Mouse (Mus musculus): ENCODE results near the gene Awat2. TPM values are rescaled to one million over a fixed set of nuclear protein-coding genes. Genes with fewer than 3 reads are reported as not detected.
"Not testable (repeated sequence)": the region's sequence is repeated elsewhere in the genome, so short reads cannot be mapped to it uniquely, and the experiment has no call there.

The Awat2 gene
- polyA plus RNA-seq (2015; fragmentation: Nextera tagmentation; extraction: Ambion mirVana) = 0.15 and 0.17 TPM in 2 replicates

GRCm38 (mm10) chrX:100442617-100443016 is at the start of gene Awat2:
TSS of gene Awat2 (minus strand) at chrX:100442717.
- H3K36me3 ChIP-seq (ENCODE audit: control insufficient read depth, insufficient read depth); H3K4me3 ChIP-seq (ENCODE audit: low read length); H3K4me1 ChIP-seq (ENCODE audit: control insufficient read depth, insufficient read depth, low read length); ATAC-seq (replicated peaks; ENCODE audit: extremely low read depth, insufficient read depth, low FRiP score); H3K9me3 ChIP-seq (replicated peaks; ENCODE audit: control insufficient read depth, low read length); H3K27me3 ChIP-seq (ENCODE audit: control insufficient read depth, insufficient read depth, low read length); H3K27ac ChIP-seq (ENCODE audit: low read length); H3K4me2 ChIP-seq (ENCODE audit: low read depth, low read length); H3K9ac ChIP-seq (ENCODE audit: low read length): not testable (repeated sequence)
- WGBS = 64% methylated on average over 2 of the region's 2 CpGs

- H3K9me3 ChIP-seq (replicated peaks; ENCODE audit: control insufficient read depth, low read length) = no peaks in the 10 kb centered on the region
- no peaks in the 10 kb centered on the region for H3K27me3 ChIP-seq (ENCODE audit: control insufficient read depth, insufficient read depth, low read length)
- no peak overlapping the region for H3K4me2 ChIP-seq (ENCODE audit: low read depth, low read length)
- WGBS = 25% methylated on average over 3 of the region's 3 CpGs
- no peak overlapping the region for H3K27ac ChIP-seq (ENCODE audit: low read length)
- no peaks in the 10 kb centered on the region for H3K36me3 ChIP-seq (ENCODE audit: control insufficient read depth, insufficient read depth)
- ATAC-seq (replicated peaks; ENCODE audit: extremely low read depth, insufficient read depth, low FRiP score) = no peak
- H3K4me3 ChIP-seq (ENCODE audit: low read length) = no peak overlapping the region
- H3K9ac ChIP-seq (ENCODE audit: low read length) = no peak overlapping the region
- no peaks in the 10 kb centered on the region for H3K4me1 ChIP-seq (ENCODE audit: control insufficient read depth, insufficient read depth, low read length)
Observed at GRCm38 (mm10) chrX:100480317-100480716, 37.8 kb upstream of the Awat2 start.

GRCm38 (mm10) chrX:100475569-100476223 is 33.2 kb upstream of the Awat2 start:
- ATAC-seq (replicated peaks; ENCODE audit: extremely low read depth, insufficient read depth, low FRiP score) = no peak
- Histone ChIP-seq H3K4me1 (ENCODE audit: control insufficient read depth, insufficient read depth, low read length) (no peaks in the 10 kb centered on the region), H3K36me3 (ENCODE audit: control insufficient read depth, insufficient read depth) (no peaks in the 10 kb centered on the region), H3K4me3 (ENCODE audit: low read length) (no peak overlapping the region), H3K27me3 (ENCODE audit: control insufficient read depth, insufficient read depth, low read length) (no peaks in the 10 kb centered on the region; the same call in 1 of the 2 replicates), H3K9ac (ENCODE audit: low read length) (no peak overlapping the region), H3K27ac (ENCODE audit: low read length) (no peak overlapping the region), H3K9me3 (replicated peaks; ENCODE audit: control insufficient read depth, low read length) (no peaks in the 10 kb centered on the region), H3K4me2 (ENCODE audit: low read depth, low read length) (no peak overlapping the region)
- 59% methylated on average over 4 of the region's 4 CpGs for WGBS

- Histone ChIP-seq H3K4me2 (ENCODE audit: low read depth, low read length) (no peak overlapping the region), H3K4me1 (ENCODE audit: control insufficient read depth, insufficient read depth, low read length) (no peaks in the 10 kb centered on the region), H3K27ac (ENCODE audit: low read length) (no peak overlapping the region), H3K27me3 (ENCODE audit: control insufficient read depth, insufficient read depth, low read length) (no peaks in the 10 kb centered on the region; the same call in 1 of the 2 replicates), H3K9me3 (replicated peaks; ENCODE audit: control insufficient read depth, low read length) (no peaks in the 10 kb centered on the region), H3K4me3 (ENCODE audit: low read length) (no peak overlapping the region), H3K9ac (ENCODE audit: low read length) (no peak overlapping the region), H3K36me3 (ENCODE audit: control insufficient read depth, insufficient read depth) (no peaks in the 10 kb centered on the region)
- ATAC-seq (replicated peaks; ENCODE audit: extremely low read depth, insufficient read depth, low FRiP score) = no peak
- 77% methylated on average over 3 of the region's 3 CpGs for WGBS
Observed at GRCm38 (mm10) chrX:100471491-100471890, 29.0 kb upstream of the Awat2 start.

GRCm38 (mm10) chrX:100470126-100470525 is 27.6 kb upstream of the Awat2 start:
- ATAC-seq (replicated peaks; ENCODE audit: extremely low read depth, insufficient read depth, low FRiP score) = no peak
- 65% methylated on average over 3 of the region's 3 CpGs for WGBS
- H3K36me3 ChIP-seq (ENCODE audit: control insufficient read depth, insufficient read depth) = no peaks in the 10 kb centered on the region
- no peaks in the 10 kb centered on the region for H3K9me3 ChIP-seq (replicated peaks; ENCODE audit: control insufficient read depth, low read length)
- H3K27me3 ChIP-seq (ENCODE audit: control insufficient read depth, insufficient read depth, low read length) = no peaks in the 10 kb centered on the region; the same call in 1 of the 2 replicates
- H3K4me3 ChIP-seq (ENCODE audit: low read length) = no peak overlapping the region
- no peak overlapping the region for H3K27ac ChIP-seq (ENCODE audit: low read length)
- no peaks in the 10 kb centered on the region for H3K4me1 ChIP-seq (ENCODE audit: control insufficient read depth, insufficient read depth, low read length)
- no peak overlapping the region for H3K9ac ChIP-seq (ENCODE audit: low read length)
- H3K4me2 ChIP-seq (ENCODE audit: low read depth, low read length) = no peak overlapping the region

- H3K4me1 ChIP-seq (ENCODE audit: control insufficient read depth, insufficient read depth, low read length) = no peaks in the 10 kb centered on the region
- no peaks in the 10 kb centered on the region for H3K9me3 ChIP-seq (replicated peaks; ENCODE audit: control insufficient read depth, low read length)
- H3K36me3 ChIP-seq (ENCODE audit: control insufficient read depth, insufficient read depth) = no peaks in the 10 kb centered on the region
- H3K4me3 ChIP-seq (ENCODE audit: low read length) = no peak overlapping the region
- no peak overlapping the region for H3K9ac ChIP-seq (ENCODE audit: low read length)
- H3K27me3 ChIP-seq (ENCODE audit: control insufficient read depth, insufficient read depth, low read length) = no peaks in the 10 kb centered on the region
- WGBS = 38% methylated on average over 4 of the region's 4 CpGs
- no peak overlapping the region for H3K27ac ChIP-seq (ENCODE audit: low read length)
- no peak for ATAC-seq (replicated peaks; ENCODE audit: extremely low read depth, insufficient read depth, low FRiP score)
- H3K4me2 ChIP-seq (ENCODE audit: low read depth, low read length) = no peak overlapping the region
Observed at GRCm38 (mm10) chrX:100468047-100468446, 25.5 kb upstream of the Awat2 start.

GRCm38 (mm10) chrX:100443532-100443931 is 1.0 kb upstream of the Awat2 start:
- Histone ChIP-seq H3K9ac (ENCODE audit: low read length) (no peak overlapping the region), H3K9me3 (replicated peaks; ENCODE audit: control insufficient read depth, low read length) (no peaks in the 10 kb centered on the region), H3K36me3 (ENCODE audit: control insufficient read depth, insufficient read depth) (no peaks in the 10 kb centered on the region), H3K4me1 (ENCODE audit: control insufficient read depth, insufficient read depth, low read length) (no peaks in the 10 kb centered on the region), H3K27me3 (ENCODE audit: control insufficient read depth, insufficient read depth, low read length) (no peaks in the 10 kb centered on the region), H3K4me3 (ENCODE audit: low read length) (no peak overlapping the region), H3K27ac (ENCODE audit: low read length) (no peak overlapping the region), H3K4me2 (ENCODE audit: low read depth, low read length) (no peak overlapping the region)
- ATAC-seq (replicated peaks; ENCODE audit: extremely low read depth, insufficient read depth, low FRiP score) = no peak
- 80% methylated on average over 7 of the region's 7 CpGs for WGBS

- Histone ChIP-seq H3K4me1 (ENCODE audit: control insufficient read depth, insufficient read depth, low read length) (no peaks in the 10 kb centered on the region), H3K4me2 (ENCODE audit: low read depth, low read length) (no peak overlapping the region), H3K9me3 (replicated peaks; ENCODE audit: control insufficient read depth, low read length) (no peaks in the 10 kb centered on the region), H3K9ac (ENCODE audit: low read length) (no peak overlapping the region), H3K27ac (ENCODE audit: low read length) (no peak overlapping the region), H3K27me3 (ENCODE audit: control insufficient read depth, insufficient read depth, low read length) (no peaks in the 10 kb centered on the region; the same call in 1 of the 2 replicates), H3K4me3 (ENCODE audit: low read length) (no peak overlapping the region), H3K36me3 (ENCODE audit: control insufficient read depth, insufficient read depth) (no peaks in the 10 kb centered on the region)
- WGBS = 55% methylated on average over 3 of the region's 3 CpGs
- no peak for ATAC-seq (replicated peaks; ENCODE audit: extremely low read depth, insufficient read depth, low FRiP score)
Observed at GRCm38 (mm10) chrX:100432311-100432710, 10.2 kb downstream of the Awat2 start.

- no peak within 1 kb of the TSS for H3K27ac ChIP-seq (ENCODE audit: low read length)
- H3K9ac ChIP-seq (ENCODE audit: low read length) = no peak within 1 kb of the TSS
- no peak within 1 kb of the TSS for H3K4me3 ChIP-seq (ENCODE audit: low read length)
- ATAC-seq (replicated peaks; ENCODE audit: extremely low read depth, insufficient read depth, low FRiP score) = no peak
- no peaks in the 10 kb centered on the region for H3K4me1 ChIP-seq (ENCODE audit: control insufficient read depth, insufficient read depth, low read length)
- 85% methylated on average over 21 of the region's 21 CpGs for WGBS
- H3K36me3 ChIP-seq (ENCODE audit: control insufficient read depth, insufficient read depth) = no peaks in the 10 kb centered on the region
- H3K27me3 ChIP-seq (ENCODE audit: control insufficient read depth, insufficient read depth, low read length) = no peaks in the 10 kb centered on the region; the same call in 1 of the 2 replicates
- no peaks in the 10 kb centered on the region for H3K9me3 ChIP-seq (replicated peaks; ENCODE audit: control insufficient read depth, low read length)
- no peak within 1 kb of the TSS for H3K4me2 ChIP-seq (ENCODE audit: low read depth, low read length)
Observed at GRCm38 (mm10) chrX:100428693-100429092, 13.8 kb downstream of the Awat2 start, which contains the start of gene Otud6a. TSS of gene Otud6a (plus strand) at chrX:100429013.
